Mouse (Mus musculus): ENCODE measurements around the gene Lrrc10.

DNA sequence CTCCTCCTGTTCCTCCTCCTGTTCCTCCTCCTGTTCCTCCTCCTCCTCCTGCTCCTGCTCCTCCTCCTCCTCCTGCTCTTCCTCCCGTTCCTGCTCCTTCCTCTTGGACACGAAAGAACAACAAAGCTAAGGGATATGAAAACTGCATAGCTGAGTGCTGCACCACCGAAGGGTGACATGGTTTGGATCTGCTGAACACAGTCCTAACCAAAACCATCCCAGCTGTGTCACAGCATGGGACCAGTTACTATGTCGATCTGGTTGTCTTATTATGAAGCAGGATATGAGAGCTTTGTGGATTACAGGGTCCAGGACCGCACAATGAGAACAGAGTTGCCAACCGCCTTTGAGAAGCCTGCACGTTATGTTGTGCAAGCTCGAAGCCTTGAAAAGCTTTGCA, 19.0 kb upstream of the Lrrc10 start:
- no peak for TF ChIP-seq MAZ (IDR thresholded peaks at IDR 0.05; ENCODE audit: low read depth, low read length)
- no peak for TF ChIP-seq CTCF (IDR thresholded peaks at IDR 0.05 in 2 of 3, conservative IDR thresholded peaks at IDR 0.05 in 1 of 3; ENCODE audit: control insufficient read depth in 1 of 3, insufficient read depth in 1 of 3, low read depth in 2 of 3, low read length in 3 of 3, poor library complexity in 1 of 3, severe bottlenecking in 1 of 3)
- no peak for TF ChIP-seq POLR2AphosphoS2 (IDR thresholded peaks at IDR 0.05; ENCODE audit: low read length)
- no peak for TF ChIP-seq MXI1 (IDR thresholded peaks at IDR 0.05; ENCODE audit: low read depth, low read length)
- TF ChIP-seq MYC (IDR thresholded peaks at IDR 0.05; ENCODE audit: low read depth, low read length), result no peak
- TF ChIP-seq NELFE (IDR thresholded peaks at IDR 0.05; ENCODE audit: low read depth, low read length), result no peak

All from MEL (cell line).